Mouse (Mus musculus) urinary bladder, adult 2 months (tissue): ENCODE data around the gene Msn. TPM values are rescaled to one million over a fixed set of nuclear protein-coding genes. Genes with fewer than 3 reads are reported as not detected.

Experiments
- DNase-seq: peaks from one replicate; pipeline ENCODE4 v3.0.0; 2022; ENCODE audit warnings: low spot score
- polyA plus RNA-seq: library from polyadenylated mRNA; depleted of rRNA; stranded (reverse); fragments of >200 nt; gene quantifications from 2 replicates; pipeline ENCODE4 v1.2.3, GENCODE M21; 2012; rRNA removed

The Msn gene
- polyA plus RNA-seq: 99.7 and 121 TPM in 2 replicates

DNA sequence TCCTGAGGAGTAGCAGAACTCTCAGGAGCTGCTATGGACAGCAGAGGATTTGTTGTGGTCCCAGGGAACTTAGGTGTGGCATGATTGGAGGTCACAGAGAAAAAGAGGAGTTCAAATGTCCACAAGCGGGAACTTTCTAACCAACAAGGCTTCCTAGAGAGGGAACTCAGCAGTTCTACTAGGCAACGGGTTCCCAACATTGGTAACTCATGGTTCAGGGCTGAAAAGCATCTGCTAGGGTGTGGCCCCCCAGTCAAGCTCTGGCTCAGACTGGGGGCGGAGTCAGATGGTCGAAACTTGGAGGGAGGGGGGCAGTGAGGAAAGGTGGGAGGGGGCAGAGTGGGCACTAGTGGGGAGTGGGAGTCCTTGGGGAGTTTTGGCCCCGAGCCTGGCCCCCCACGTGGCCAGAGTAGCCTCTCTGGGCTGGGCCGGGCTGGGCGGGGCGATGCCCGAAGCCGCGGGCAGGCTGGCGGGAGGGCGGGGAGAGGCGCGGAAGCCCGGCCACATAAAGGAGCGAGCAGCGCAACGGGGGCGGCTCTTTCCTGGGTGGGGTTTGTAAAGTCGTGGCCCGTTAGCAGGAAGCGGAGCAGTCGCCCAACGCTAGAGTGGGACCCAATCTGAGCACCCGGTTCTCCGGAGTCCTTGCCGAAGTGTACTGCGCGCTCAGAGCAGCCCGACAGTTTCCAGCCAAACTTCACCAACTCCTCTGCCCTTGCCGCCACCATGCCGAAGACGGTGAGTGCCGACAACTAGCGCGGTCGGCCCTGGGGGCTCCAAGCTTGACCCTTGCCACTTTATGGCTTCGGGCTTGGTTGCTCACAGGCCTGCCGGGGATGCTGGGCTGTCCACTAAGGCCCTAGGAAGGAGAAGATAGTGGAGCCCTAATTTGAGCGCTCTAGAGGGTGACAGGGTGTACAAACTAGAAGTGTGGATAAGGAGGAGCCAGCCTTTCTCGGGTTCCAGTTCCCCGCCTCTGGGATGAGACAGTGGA, at the start of gene Msn:
Gene Msn, plus strand, starts transcription at position 534 of the 991 bp plus-strand sequence.
- DNase-seq: peak; percentile 35

DNA sequence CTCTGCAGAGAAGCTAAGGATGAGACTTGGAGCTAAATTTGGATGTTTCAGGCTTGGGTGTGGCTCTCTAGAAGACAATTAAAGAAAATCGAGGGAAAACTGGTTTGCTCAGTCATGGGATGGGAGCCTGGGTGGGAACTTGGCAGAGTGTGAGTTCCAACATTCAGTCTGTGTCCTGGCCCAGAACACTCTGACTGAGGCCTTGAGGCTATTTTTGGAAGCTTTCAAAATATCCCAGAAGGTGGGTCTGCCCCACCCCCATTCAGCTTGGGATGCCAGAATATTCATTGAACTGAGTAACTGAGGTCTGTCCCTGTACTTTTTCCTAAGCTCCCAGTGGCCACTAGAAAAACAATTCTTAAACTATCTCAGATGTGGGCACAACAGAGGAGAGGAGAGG, 43.0 kb upstream of the Msn start:
- DNase-seq: no peak

DNA sequence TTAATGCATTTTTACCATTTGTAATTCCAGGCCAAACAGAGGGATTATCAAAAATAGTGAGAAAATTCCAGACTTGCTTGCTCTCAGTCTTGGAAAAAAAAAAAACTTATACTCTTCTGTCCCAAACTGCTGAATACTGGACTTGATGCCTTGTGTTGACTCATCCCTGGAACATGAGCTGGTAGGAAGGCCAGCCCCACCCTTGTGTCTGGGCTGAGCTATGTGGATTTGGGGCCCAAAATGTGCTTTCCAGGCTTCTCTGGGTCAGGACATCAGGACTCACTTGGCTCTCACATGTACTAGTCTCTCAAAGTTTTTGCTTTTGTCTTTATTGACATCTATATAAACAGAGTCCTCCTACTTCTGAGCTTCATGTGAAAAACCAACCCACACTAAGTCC, 18.1 kb upstream of the Msn start:
- DNase-seq: no peak

DNA sequence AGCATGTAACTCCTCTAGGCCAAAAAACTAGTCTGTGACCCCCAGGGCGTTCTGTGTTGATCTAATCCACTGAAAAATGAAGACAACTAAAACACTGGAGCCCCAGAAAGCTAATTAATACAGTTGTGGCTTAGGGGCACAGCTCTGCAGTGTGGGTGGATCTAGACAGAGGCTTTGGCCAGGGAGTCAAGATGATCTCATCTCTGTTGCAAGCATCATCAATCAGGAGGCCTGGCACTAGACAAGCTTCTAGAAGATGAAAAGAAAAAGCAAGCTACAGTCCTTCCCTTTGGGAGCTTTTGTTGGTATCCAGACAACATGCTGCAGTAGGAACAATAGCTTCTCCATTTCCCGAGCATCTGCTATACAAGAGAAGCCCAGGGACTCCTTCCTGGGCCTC, 9.6 kb upstream of the Msn start:
- DNase-seq: no peak

DNA sequence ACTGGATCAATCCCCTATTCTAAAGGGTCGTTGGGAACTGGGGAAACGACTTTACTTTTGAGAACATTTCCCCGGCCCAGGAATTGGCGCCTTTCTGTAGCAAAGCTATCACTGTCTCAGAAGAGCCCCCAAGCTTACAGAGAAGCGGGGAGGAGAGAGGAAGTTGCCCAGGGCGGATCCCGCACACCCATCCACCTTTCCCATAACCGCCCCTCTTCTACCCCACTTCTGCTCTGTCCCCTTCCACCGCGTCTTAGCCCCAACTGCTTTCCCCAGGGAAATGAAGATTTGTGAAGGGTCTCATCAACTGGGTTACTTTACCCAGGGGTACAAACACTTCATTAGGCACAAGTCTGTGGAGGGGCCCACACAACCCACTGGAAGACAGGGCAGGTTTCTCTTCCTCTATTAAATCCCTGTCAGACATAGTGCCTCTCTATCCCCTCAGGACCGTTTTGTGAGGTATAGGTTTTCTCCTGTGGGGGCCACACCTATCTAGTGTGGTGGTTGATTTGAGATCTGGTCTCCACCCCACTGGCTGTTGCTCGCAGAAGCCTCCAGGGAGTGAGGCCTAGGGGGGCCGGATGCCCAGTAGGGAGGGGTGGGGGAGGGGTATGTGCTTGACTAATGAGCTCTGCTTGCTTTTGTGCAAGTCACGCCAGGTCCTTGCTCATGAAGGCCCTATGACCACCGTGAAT, 820 bp downstream of the Msn start:
- DNase-seq: no peak

DNA sequence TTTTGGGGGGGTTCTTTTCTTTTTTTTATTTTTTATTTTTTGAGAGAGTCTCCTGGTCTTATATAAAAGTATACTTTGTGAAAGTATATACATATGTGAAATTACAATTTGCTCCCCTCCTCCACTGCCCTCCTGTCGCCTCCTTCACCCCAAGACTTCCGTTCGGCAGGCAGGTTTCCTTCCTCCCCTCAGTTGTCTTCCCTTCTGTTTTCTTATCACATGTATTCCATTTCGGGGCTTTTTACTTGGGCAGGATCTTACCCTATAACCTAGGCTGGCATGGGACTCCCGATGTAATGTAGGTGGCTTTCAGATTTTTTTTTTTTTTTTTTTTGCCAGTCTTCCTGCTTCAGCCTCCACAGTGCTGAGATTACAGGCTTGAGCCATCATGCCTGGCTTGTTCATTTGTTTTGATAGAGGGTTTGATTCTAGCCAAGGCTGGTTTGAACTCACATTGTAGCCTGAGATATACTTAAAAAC, 1.7 kb downstream of the Msn start:
- DNase-seq: no peak

DNA sequence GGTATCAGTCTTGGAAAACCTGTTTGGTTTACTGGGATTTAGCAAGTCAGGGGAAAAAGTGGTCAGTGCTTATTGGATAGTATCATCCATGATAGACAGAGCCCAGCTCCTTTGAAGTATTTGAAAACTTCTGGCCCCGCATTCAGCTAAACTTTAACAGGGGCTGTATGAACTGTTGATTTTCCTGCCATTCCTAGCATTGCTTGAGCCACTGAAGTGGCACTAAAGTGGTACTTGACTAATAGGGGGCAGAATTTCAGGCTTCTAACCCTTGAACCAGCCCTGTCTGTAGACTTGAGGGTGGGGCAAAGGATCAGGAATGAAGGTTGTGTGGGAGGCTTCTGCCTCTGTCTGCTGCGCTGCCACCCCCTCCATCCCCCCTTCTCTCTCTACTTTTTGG, 3.2 kb downstream of the Msn start:
- DNase-seq: no peak

DNA sequence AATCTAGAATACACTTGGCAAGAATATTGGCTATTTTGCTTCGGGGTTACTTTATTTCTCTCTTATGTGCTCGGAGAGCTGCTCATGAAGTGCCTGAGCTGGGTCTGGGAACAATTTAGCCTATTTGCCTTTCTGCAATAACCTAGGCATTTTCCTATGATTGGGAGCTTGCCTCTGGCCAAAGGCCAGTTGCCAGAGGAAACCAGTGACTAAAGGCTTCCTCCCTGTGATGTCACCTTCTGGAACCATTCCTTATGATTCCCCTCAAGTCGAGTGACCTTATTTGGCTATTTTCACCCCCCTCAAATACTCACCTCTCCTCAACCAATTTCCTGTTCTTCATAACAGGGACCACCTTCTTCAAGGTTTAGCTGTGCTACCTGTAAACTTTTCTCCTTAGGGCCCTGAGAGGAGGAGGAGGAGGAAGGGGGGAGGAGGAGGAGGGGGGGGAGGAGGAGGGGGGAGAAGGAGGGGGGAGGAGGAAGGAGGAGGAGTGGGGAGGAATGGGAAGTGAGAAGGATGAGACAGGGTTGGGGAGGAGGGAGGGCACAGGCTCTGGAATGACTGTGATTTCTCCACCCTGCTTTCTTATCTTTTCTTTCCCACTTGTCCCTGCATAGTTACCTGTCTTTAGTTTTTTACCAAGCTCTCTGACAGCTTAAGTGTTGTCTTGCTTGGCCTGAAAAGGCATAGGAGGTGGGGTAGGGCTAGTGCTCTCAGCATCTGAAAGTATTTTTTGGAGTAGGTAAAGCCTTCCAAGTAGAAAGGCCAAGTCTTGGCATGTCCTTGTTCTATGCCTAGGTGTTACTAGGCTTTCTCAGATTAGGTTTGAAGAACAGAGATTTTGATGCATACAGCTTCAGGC, 11.8 kb downstream of the Msn start:
- DNase-seq: no peak

DNA sequence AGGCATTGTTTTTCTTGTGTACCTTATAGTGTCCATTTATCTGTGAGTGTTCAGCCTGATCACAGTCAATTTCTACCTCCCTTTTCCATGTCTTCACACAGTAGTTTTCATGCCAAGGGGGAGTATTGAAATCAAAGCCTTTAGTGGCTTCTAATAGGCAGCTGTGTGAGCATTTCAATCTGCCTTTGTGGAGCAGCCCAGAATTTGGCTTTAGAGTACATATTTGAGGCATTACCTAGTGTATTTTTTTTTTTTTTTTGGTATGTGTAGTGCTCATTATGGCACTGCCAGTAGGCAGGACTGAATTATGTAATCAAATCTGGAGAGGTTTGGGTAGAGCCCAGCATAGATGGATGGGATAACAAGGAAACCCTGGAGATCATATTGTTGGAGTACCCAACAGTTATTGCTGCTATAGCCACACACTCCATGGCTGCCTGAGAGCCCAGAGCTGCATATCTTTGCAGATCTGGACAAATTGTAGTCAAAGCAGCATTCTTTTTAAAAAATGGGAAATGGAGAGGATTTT, 17.3 kb downstream of the Msn start:
- no peak for DNase-seq

DNA sequence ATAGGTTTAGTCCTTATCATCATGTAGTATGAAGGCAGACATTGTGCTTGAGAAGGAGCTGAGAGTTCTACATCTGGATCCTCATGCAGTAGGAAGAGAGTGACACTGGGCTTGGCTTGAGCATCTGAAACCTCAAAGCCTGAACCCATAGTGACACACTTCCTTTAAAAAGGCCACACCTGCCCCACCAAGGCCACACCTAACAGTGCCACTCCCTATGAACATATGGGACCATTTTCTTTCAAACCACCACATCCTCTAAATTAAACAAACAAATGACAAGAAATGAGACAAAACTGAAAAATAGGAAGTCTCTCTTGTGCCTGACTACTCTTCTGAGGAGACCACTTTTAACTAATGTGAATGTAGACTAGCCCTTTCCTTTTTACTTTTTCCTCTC, 19.7 kb downstream of the Msn start:
- no peak for DNase-seq

DNA sequence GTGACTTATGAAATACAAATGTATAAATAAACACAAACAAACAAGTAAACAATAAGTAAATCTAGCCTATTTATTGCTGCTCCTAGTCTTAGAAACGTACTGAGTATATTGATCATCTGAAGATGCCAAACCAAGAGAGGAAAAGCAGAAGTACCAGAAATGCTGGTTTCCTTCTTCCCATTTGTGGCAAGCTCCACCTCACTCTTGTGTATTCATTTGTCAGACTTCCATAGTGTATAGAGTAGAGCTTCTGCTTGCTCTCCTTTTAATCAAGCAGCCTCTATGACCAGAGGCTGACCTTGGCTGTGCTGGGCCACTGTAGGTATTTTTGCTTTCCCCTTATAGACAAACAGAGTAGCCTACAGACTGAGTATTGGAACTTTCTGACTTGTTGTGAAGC, 21.5 kb downstream of the Msn start:
- no peak for DNase-seq

DNA sequence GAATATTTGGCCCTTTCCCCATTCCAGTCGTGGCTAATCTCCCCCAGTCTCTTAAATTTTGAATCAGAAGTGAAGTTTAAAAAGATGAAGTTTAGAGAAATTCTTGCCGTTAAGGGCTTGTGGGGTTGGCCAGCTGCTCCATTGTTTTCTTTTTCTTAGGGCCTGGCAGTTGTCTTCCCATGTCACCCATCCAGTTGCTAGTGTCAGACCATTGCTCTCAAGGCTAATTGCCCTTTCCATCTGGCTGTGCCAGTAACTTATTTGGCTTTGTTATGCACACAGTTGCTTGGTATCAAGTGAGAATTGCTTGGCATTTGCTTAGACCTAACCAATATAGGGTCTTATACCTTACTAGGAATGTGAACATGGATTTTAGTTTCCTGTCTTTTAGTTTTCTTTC, 24.2 kb downstream of the Msn start:
- DNase-seq: no peak

DNA sequence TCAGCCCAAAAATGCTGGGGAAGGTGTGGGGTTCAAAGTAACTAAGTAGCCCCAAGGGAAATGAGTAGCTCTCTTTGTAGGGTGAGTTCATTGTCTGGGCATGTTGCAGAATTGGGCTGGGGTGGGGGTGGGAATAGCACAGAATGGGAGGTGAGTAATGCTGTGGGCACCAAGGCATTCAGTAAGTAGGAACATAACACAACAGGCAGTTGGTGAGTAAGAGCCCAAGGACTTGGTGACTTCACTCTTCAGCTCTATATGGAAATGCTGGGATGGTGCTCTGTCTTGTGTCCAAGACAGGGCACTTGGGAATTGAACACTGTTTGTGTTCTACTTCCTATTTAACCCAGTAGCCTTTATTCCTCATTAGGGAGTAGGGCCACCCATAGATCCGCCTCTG, 26.1 kb downstream of the Msn start:
- DNase-seq: no peak

DNA sequence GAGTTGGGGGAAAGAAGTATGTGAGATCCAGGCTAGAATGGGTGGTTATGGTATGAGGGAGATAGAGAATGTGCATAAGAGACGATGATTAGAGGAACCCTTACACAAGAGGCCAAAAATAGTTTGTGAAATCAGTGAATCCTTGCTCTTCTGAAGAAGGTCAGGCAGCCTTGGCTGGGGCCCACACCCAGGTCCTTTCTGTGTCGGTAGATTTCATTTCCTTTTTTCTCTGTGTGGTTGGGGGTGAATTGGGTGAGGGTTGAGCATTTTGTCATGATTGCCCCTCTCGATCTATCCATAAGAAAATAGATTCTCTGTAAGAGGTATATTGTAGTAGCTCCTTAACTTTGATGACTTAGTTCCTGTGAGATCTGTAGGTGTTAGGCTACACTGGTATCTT, 31.0 kb downstream of the Msn start:
- DNase-seq: no peak

DNA sequence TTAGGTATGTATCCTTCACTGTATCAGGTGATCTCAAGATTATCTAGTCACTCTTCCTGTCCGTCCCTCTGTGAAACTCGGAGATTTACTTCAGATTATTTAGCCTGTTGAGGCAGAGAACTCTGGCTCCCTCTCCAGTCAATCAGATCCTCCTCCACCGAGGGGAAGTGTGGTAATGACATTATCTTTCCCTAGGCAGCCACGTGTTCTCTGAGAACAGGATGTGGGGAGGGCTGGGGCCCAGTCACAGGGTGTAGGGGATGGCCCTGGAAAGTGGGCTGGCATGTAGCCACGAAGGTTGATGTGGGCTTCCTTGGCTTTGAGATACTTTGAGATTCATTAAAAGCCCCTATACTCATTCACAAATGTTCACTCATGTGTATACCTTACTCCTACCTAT, 34.3 kb downstream of the Msn start:
- no peak for DNase-seq

DNA sequence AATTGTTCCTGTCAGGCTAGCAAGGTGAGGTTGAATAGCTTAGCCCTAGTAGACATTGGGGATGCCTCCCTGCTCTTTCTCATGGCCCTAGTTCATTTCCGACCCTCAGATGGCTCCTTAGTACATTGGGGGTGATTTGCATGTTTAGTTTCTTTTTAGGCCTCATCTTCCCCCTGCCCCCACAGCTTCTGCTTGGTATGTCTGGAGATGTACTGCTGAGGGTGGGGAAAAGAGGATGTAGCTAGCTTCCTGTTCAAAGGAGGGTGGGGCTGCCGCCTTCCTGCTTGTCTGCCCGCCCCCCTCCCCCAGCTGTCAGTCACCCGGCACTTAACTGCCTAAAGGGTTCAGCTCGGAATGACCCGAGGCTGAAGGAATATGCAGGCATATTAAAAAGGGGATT, 34.8 kb downstream of the Msn start:
- DNase-seq: no peak

DNA sequence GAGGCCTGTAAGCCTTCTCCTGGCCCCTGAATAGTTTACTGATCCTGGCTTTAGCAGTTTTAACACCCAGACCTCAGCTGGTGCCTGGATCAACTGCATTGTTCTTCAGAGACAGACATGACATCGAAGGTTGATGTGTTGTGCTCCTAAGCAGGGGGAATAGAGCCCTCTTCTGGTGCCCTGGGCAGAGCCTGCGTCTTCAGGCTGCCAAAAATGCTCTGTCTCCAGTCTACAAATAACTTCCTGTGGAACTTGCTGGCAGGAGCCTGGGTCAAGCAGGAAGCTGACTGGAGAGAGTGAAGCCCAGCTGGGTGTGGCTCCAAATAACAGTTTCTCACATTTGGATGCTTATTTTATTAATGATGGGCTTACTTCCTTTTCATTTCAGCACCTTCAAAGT, 37.4 kb downstream of the Msn start:
- no peak for DNase-seq

DNA sequence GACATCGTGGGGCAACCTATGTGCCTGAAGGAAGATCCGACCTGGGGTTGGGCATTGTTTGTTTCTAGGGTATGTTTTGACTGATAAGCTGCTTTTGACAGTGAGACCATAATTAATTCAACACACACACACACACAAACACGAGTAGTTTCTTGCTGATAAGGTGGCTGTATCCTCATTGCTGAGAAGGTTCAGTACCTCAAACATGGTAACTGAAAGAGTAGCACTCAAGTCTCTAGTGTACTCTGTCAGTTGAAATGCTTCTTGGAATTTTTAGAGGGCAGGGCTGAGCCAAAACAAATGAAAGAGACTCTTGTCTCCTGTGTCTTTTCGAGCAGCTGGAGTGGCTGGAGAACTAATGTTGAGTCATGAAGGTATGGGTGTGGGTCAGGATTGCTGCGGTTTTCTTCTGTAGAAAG, 38.4 kb downstream of the Msn start:
- DNase-seq: no peak

DNA sequence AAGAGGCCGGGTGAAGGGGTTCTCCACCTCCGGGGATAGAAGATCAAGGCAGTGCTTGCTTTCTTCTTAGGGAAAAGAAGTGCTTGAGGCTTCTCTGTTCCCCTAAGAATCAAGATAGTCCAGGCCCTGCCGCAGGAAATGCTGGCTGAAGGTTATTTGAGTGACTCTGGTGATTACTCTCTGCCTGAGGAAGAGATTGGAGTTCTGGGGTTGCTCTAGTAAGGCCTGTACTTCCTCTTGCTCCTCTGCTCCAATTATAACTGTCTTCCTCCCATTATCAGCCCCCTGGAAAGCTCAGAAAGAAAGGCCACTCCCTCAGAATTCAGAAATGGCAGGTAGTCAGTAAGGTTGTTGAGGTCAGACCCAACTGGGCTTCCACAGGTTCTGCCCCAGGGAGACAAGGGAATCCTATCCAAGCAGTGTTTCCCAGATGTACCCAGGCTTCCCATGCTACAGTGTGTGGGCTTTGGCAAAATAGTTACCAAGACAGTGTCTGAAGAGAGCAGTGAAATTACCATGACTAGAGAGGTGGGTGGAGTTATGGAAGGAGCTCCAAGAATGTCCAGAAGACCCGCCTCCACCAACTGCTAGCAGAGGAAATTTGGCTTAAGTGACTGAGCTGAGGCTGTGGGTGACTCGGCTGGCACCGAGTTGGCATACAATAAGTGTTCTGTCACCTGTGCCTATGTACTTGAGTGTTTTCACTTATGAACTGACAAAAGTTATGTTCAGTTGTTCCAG, 39.2 kb downstream of the Msn start:
- no peak for DNase-seq

DNA sequence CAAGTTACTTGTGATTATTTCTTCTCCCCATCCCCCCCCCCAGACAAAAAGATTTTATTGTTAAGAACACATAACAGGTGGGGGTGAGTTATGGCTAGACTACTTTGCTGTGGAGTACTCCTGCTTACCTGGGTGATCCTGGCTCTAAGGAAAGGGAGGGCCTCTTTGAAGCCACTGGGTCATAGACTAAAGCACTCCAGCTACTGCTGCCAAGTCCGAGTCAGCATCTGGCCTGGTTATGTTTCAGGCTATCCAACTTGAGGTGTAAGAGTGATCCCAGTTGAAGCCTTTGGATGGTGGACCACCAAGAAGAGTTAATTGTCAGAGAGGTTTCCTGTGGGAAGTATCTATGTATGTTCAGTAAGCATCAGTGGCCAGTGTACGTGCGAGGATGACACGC, 39.7 kb downstream of the Msn start:
- no peak for DNase-seq

DNA sequence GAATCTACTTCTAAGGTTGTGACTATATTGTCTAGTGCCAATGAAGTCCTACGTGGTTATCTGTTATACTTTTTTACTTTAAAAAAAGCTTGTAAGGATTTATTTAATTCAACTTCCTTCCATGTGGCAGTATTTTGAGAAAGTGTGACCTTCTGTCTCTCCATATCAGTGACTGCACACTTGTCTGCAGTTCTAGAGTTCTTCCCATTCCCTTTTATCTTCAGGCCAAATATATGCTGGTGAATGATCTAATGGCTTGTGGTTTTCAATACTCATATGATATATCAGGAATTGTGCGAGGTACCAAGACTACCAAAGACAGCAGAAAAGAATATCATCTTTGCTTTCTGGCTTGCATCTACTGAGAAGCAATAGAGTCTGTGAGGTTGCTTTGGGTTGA, 43.4 kb downstream of the Msn start:
- DNase-seq: no peak
